ENCODE assay signal across 11 mouse cellular contexts in the genomic region with DNA sequence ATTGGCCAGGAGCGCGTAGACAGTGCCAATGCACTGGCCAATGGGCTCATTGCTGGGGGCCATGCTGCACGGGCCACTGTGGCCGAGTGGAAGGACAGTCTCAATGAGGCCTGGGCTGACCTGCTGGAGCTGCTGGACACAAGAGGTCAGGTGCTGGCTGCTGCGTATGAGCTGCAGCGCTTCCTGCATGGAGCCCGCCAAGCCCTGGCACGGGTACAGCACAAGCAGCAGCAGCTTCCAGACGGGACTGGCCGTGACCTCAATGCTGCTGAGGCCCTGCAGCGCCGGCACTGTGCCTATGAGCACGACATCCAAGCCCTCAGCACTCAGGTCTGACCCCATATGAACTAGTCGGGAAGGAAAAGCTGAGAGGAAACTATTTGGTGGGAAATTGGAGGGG. TPM values are rescaled to one million over a fixed set of nuclear protein-coding genes. Genes with fewer than 3 reads are reported as not detected.
DNase-seq lines count a peak whose midpoint lies in the region; ATAC-seq and TF ChIP-seq lines count a peak whose summit lies in the region.
"Had no signal": no experiment of that assay in that cellular context is flagged by ENCODE, and none has a peak within 500 bp of the region (broad histone marks: within the 10 kb centered on the region; RNA-seq: fewer than 3 reads in every experiment).

No protein-coding gene starts in this region.

- no peak for ATAC-seq in intestine, embryonic 16.5 days

- H3K9ac ChIP-seq in intestine, embryonic 16.5 days (ENCODE audit: low read depth, low read length): no peak overlapping the region
- H3K9ac ChIP-seq: liver, embryonic 14.5 days had no signal

- H3K4me3 ChIP-seq in layer of hippocampus, adult 2 months: no peak overlapping the region
- no peak overlapping the region for H3K4me3 ChIP-seq in intestine, embryonic 16.5 days (ENCODE audit: low read length)
- no peak overlapping the region for H3K4me3 ChIP-seq in midbrain, embryonic 10.5 days

- no peaks in the 10 kb centered on the region for H3K36me3 ChIP-seq in intestine, embryonic 16.5 days (ENCODE audit: control insufficient read depth, insufficient read depth, low read length)
- H3K36me3 ChIP-seq in midbrain, embryonic 10.5 days: peaks cover 91% of the 10 kb centered on the region

- no peak overlapping the region for H3K4me2 ChIP-seq in intestine, embryonic 16.5 days (ENCODE audit: low read depth, low read length)

- WGBS in intestine, embryonic 16.5 days: 83% methylated on average over 14 of the region's 14 CpGs
- 88% methylated on average over 14 of the region's 14 CpGs for WGBS in midbrain, embryonic 10.5 days

- H3K27me3 ChIP-seq in intestine, embryonic 16.5 days (replicated peaks; ENCODE audit: control insufficient read depth, insufficient read depth, low read length): no peaks in the 10 kb centered on the region
- no peaks in the 10 kb centered on the region for H3K27me3 ChIP-seq in midbrain, embryonic 10.5 days (ENCODE audit: low read depth, poor library complexity, severe bottlenecking)

- no peak for DNase-seq in layer of hippocampus, adult 2 months (ENCODE audit: low spot score in 2 of 2)
- no peak for DNase-seq in layer of hippocampus, adult 9-11 months
- DNase-seq in adrenal gland, postnatal 25 days: peak; percentile 75
- peak; percentile 81 to 82 for DNase-seq in cerebellum, adult 18-20 months
- DNase-seq in gastrocnemius, postnatal 25 days: peak; percentile 65
- no peak for DNase-seq in midbrain, embryonic 10.5 days (ENCODE audit: low spot score)
- no peak for DNase-seq in layer of hippocampus, postnatal 14 days (ENCODE audit: low spot score in 2 of 2)
- DNase-seq: right cerebral cortex, adult 18-20 months had no signal

- 0 out of 2 replicates have a peak, but pooled peaks cover 2% of the 10 kb centered on the region for H3K4me1 ChIP-seq in intestine, embryonic 16.5 days (ENCODE audit: control insufficient read depth, insufficient read depth, low read length)
- no peaks in the 10 kb centered on the region for H3K4me1 ChIP-seq in midbrain, embryonic 10.5 days

- H3K9me3 ChIP-seq in intestine, embryonic 16.5 days (ENCODE audit: control insufficient read depth, low read length): no peaks in the 10 kb centered on the region
- no peaks in the 10 kb centered on the region for H3K9me3 ChIP-seq in midbrain, embryonic 10.5 days (replicated peaks)

- H3K27ac ChIP-seq in layer of hippocampus, adult 2 months: peak overlapping the region; percentile 23; the same call in 1 of the 2 replicates
- H3K27ac ChIP-seq in intestine, embryonic 16.5 days (ENCODE audit: low read length): no peak overlapping the region
- no peak overlapping the region for H3K27ac ChIP-seq in midbrain, embryonic 10.5 days (replicated peaks)
- H3K27ac ChIP-seq: liver, embryonic 14.5 days had no signal

- no peak for TF ChIP-seq CTCF in layer of hippocampus, adult 2 months (conservative IDR thresholded peaks at IDR 0.05)

RNA-seq across cellular contexts. Expression of a gene that starts 9.7 kb away (rescaled TPM):
- total RNA-seq in layer of hippocampus, adult 2 months (2021): 10 to 100 TPM; 16.8 to 17.9 TPM
- total RNA-seq in adrenal gland, postnatal 25 days (2021): 16.8 and 17.5 TPM in 2 replicates
- 1 to 10 TPM; 1.9 to 2.1 TPM for total RNA-seq in gastrocnemius, postnatal 25 days (2021)
- 38.5 and 41.6 TPM in 2 replicates for polyA plus RNA-seq in intestine, embryonic 16.5 days (2015; fragmentation: Nextera tagmentation; extraction: Ambion mirVana)
- 110 and 134 TPM in 2 replicates for polyA plus RNA-seq in midbrain, embryonic 10.5 days (2016; fragmentation: Nextera tagmentation; extraction: Ambion mirVana)
- total RNA-seq in layer of hippocampus, postnatal 14 days (2021): 10 to 100 TPM; 14.3 to 14.4 TPM

RNA-seq across cellular contexts. Expression of a gene that starts 35.6 kb away (rescaled TPM):
- total RNA-seq in layer of hippocampus, adult 2 months (2021): 100 to 1,000 TPM; 588 to 591 TPM
- 0.73 and 1.00 TPM in 2 replicates for total RNA-seq in adrenal gland, postnatal 25 days (2021)
- total RNA-seq in gastrocnemius, postnatal 25 days (2021): under 1 TPM; 0.08 to 0.31 TPM
- 0.77 and 0.88 TPM in 2 replicates for polyA plus RNA-seq in intestine, embryonic 16.5 days (2015; fragmentation: Nextera tagmentation; extraction: Ambion mirVana)
- polyA plus RNA-seq in midbrain, embryonic 10.5 days (2016; fragmentation: Nextera tagmentation; extraction: Ambion mirVana): 8.3 and 14.9 TPM in 2 replicates
- total RNA-seq in layer of hippocampus, postnatal 14 days (2021): 100 to 1,000 TPM; 663 to 667 TPM
- total RNA-seq: megakaryocyte-erythroid progenitor cell, adult 5-6 weeks had no signal

RNA-seq across cellular contexts. Expression of a gene that starts 47.1 kb away (rescaled TPM):
- total RNA-seq in layer of hippocampus, adult 2 months (2021): 10 to 100 TPM; 76.1 to 95.4 TPM
- 62.4 and 65.4 TPM in 2 replicates for total RNA-seq in adrenal gland, postnatal 25 days (2021)
- 10 to 100 TPM; 27.9 to 31.1 TPM for total RNA-seq in gastrocnemius, postnatal 25 days (2021)
- polyA plus RNA-seq in intestine, embryonic 16.5 days (2015; fragmentation: Nextera tagmentation; extraction: Ambion mirVana): 47.3 and 49.4 TPM in 2 replicates
- polyA plus RNA-seq in midbrain, embryonic 10.5 days (2016; fragmentation: Nextera tagmentation; extraction: Ambion mirVana): 93.6 and 108 TPM in 2 replicates
- 10 to 100 TPM; 72.9 to 74.7 TPM for total RNA-seq in layer of hippocampus, postnatal 14 days (2021)

RNA-seq across cellular contexts. Expression of a gene that starts 48.1 kb away (rescaled TPM):
- 1 to 10 TPM; 1.2 to 2.5 TPM for total RNA-seq in layer of hippocampus, adult 2 months (2021)
- 1.7 TPM in 1 of 2 replicates, not detected in the other for total RNA-seq in adrenal gland, postnatal 25 days (2021)
- not detected for total RNA-seq in gastrocnemius, postnatal 25 days (2021)
- polyA plus RNA-seq in intestine, embryonic 16.5 days (2015; fragmentation: Nextera tagmentation; extraction: Ambion mirVana): 1.1 and 2.1 TPM in 2 replicates
- 2.6 and 2.7 TPM in 2 replicates for polyA plus RNA-seq in midbrain, embryonic 10.5 days (2016; fragmentation: Nextera tagmentation; extraction: Ambion mirVana)
- total RNA-seq in layer of hippocampus, postnatal 14 days (2021): 1 to 10 TPM; 1.9 to 2.1 TPM

Comparison
In these comparisons a context has a peak if more than half of its experiments do, and no peak if none do; other contexts are left out.
1. DNase-seq: peak in adrenal gland, postnatal 25 days (single experiment), cerebellum, adult 18-20 months (2 of 2) and gastrocnemius, postnatal 25 days (single experiment); none in layer of hippocampus, adult 2 months (0 of 2), layer of hippocampus, adult 9-11 months (single experiment), midbrain, embryonic 10.5 days (single experiment) and layer of hippocampus, postnatal 14 days (0 of 2).
2. RNA of a gene that starts 35.6 kb away (total RNA-seq): 663 to 667 TPM in layer of hippocampus, postnatal 14 days and 588 to 591 TPM in layer of hippocampus, adult 2 months; 0.73 to 1.00 TPM in adrenal gland, postnatal 25 days and 0.08 to 0.31 TPM in gastrocnemius, postnatal 25 days; every median in the first group is over 100 times any median in the second.